Mouse (Mus musculus) cortical plate, adult 2 months (tissue): ENCODE results near the gene Pcyox1. TPM values are rescaled to one million over a fixed set of nuclear protein-coding genes. Genes with fewer than 3 reads are reported as not detected.
A peak's percentile ranks its signal among the peaks of the same experiment; 100 is the strongest.
"Not testable (repeated sequence)": the region's sequence is repeated elsewhere in the genome, so short reads cannot be mapped to it uniquely, and the experiment has no call there.

Experiments used
- H3K27ac ChIP-seq: fragments of 200-500 bp; 2 replicates; pipeline ENCODE4 v1.5.1; 2012; ENCODE audit warnings: low read length, control low read depth, inconsistent platforms; ENCODE audit not compliant: insufficient read depth
- H3K4me1 ChIP-seq: fragments of 200-500 bp; 2 replicates; pipeline ENCODE4 v1.6.1; 2011; ENCODE audit warnings: low read length; ENCODE audit not compliant: control insufficient read depth, insufficient read depth
- H3K4me3 ChIP-seq: fragments of 200-500 bp; 2 replicates; pipeline ENCODE4 v1.5.1; 2011; ENCODE audit warnings: mild to moderate bottlenecking, low read length, control low read depth; ENCODE audit not compliant: insufficient read depth
- CTCF ChIP-seq: fragments of 200-500 bp; IDR thresholded peaks from 2 replicates; pipeline ENCODE4 v1.5.1; 2011; ENCODE audit warnings: mild to moderate bottlenecking, control low read depth, low read length; ENCODE audit not compliant: insufficient read depth; ENCODE audit errors: extremely low read depth
- POLR2A ChIP-seq: fragments of 200-500 bp; IDR thresholded peaks from 2 replicates; pipeline ENCODE4 v1.6.1; 2011; ENCODE audit warnings: mild to moderate bottlenecking, low read length, control low read depth; ENCODE audit not compliant: insufficient read depth; ENCODE audit errors: extremely low read depth
- polyA plus RNA-seq: library from polyadenylated mRNA; depleted of rRNA; stranded (reverse); fragments of >200 nt; gene quantifications from 2 replicates; pipeline ENCODE4 v1.2.3, GENCODE M21; 2012

The Pcyox1 gene
- polyA plus RNA-seq, 1 experiment: 64.9 TPM

DNA sequence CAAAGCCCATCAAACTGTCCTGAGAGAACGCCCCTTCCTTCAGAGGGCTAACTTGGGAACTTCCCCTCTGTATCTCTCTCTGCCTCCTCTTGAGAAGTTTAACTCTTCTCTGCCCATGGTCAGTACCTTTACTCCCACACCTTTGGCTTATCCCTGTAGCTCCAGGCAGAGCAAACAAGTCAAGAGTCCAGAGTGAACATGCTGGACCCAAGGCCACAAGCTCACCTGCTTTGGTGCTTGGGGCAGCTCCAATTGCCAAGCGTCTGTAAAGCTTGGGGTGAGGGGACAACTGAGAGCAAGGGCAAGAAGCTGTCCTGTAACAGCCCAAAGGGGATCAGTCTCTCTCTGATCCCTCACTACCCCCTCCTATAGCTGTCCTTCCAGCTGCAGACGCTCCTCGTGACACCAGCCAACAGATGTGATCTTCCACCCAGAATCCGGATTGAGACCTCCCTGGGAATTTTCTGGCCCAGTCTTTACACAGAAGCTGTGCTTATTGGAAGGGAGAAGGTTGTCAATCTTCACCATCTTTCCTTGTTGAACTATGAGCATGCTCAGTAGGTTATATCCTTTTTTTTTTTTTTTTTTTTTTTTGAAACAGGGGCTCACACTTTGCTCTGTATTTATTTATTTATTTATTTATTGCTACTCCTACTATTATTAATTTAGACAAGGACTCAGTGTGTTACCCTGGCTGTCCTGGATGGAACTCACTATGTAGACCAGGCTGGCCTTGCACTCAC lies 11.4 kb downstream of the Pcyox1 start:
- Histone ChIP-seq H3K27ac (no peak overlapping the region), H3K4me1 (no peaks in the 10 kb centered on the region), H3K4me3 (no peak overlapping the region)
- TF ChIP-seq CTCF: no peak
- no peak for TF ChIP-seq POLR2A

DNA sequence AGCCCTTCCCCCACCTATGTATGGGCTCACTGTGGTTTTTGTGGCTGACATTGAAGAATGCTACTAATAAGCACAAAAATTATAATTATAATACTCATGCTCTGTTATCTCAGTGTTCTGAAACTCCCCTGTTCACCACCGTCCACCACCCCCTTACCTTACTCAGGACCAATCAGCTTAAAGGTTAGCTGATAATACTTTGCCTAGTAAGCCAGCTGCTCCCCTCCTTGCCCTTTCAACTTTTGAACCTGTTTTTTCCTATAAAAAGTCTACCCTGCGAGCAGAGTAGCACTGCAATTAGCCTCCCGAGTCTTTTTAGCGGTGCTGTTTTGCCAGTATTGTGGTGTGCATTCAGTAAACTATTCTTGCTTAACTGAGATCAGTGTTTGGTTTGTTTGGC lies 12.3 kb downstream of the Pcyox1 start:
- H3K4me3 ChIP-seq: no peak overlapping the region

DNA sequence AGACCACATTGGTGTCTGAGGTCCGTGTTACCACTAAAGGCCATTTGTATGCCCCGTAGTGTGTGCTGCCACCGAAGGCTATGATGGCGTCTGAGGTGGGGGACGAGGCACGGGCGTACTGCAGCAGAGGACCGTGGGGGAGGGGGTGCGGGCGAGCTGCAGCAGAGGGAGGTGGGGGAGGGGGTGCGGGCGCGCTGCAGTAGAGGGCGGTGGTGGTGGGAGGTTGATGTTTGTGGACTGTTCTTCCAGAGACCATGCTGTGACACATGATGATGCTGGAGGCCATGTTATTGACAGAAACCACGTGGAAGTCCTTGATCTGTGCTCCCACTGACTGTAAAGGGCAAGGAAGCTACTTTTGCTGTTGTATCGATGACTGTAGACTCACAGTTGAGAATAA lies 13.6 kb downstream of the Pcyox1 start:
- TF ChIP-seq POLR2A (no peak), CTCF (no peak)
- Histone ChIP-seq H3K4me3 (no peak overlapping the region), H3K4me1 (no peaks in the 10 kb centered on the region), H3K27ac (no peak overlapping the region)

More for the DNA sequence above, 12.3 kb downstream of the Pcyox1 start:
- no peaks in the 10 kb centered on the region for H3K4me1 ChIP-seq
- no peak for TF ChIP-seq POLR2A
- no peak for TF ChIP-seq CTCF
- H3K27ac ChIP-seq: no peak overlapping the region

DNA sequence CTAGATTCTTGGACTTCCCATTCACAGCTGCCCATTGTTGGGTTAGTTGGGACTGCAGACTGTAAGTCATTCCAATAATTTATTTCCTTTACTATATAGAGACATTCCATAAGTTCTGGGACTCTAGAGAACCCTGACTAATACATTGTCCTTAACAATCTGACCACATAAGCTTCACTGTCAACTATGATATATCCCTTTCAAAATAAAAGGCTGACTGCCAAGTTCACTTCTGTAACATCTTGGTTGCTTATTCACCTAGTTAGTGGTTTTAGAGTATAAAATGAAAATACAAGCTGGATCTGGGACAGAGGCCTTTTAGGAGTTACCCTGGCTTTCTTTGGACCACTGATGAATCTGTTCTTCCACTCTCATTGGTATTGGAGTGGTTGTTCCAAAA lies 14.4 kb downstream of the Pcyox1 start:
- Histone ChIP-seq H3K4me1 (no peaks in the 10 kb centered on the region), H3K4me3 (no peak overlapping the region), H3K27ac (no peak overlapping the region)
- no peak for TF ChIP-seq POLR2A
- TF ChIP-seq CTCF: no peak

DNA sequence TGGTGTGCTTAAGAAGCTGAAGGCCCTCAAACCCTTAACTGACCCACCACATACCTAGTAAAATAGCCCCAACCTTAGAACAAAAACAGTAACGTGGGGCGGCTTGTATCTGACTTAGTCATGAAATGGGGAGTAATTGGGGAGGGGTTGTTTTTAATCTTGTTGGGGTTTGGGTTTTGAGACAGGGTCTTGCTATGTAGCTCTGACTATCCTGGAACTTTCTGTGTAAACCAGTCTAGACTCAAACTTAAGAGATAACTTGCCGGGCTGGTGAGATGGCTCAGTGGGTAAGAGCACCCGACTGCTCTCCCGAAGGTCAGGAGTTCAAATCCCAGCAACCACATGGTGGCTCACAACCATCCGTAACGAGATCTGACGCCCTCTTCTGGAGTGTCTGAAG lies 16.8 kb downstream of the Pcyox1 start:
- H3K4me1 ChIP-seq, H3K4me3 ChIP-seq, H3K27ac ChIP-seq: not testable (repeated sequence)

DNA sequence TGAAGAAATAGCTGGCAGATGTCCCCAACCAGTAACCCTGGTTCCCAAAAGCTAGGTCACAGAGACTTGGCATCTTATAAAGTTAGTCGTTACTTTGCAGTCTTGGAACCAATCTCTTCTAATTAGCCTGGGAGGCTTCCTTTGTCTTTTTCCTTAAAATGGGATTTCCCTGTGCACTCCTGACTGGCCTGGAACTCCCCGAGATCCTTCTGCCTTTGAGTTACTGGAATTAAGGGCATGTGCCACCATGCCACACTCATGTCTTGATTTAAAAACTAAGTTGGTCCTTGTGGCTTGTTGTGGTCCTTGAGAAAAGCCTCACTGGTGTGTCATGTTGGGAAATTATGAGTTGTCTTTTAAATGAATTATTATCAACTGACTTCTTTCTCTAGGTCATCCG lies 18.6 kb downstream of the Pcyox1 start:
- Histone ChIP-seq H3K27ac (no peak overlapping the region), H3K4me3 (no peak overlapping the region), H3K4me1 (no peaks in the 10 kb centered on the region)
- no peak for TF ChIP-seq POLR2A
- TF ChIP-seq CTCF: no peak

DNA sequence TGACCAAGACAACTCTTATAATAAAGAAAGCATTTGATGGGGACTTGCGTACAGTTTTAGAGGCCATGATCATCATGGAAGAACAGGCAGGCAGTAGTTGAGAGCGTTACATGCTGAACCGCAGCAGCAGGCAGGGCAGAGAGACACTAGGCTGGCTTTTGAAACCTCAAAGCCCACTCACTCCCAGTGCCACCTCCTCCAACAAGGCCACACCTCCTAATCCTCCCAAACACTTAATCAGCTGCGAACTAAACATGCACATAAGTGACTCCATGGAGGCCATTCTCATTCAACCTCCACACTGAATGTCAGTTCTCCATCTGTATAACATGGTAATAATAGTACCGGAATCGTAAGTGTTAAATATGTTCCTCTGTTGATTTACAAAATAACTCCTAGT lies 23.4 kb downstream of the Pcyox1 start:
- 0 out of 2 replicates have a peak, but pooled peaks cover 2% of the 10 kb centered on the region for H3K4me1 ChIP-seq
- TF ChIP-seq CTCF (no peak), POLR2A (no peak)
- no peak overlapping the region for H3K4me3 ChIP-seq
- H3K27ac ChIP-seq: no peak overlapping the region

DNA sequence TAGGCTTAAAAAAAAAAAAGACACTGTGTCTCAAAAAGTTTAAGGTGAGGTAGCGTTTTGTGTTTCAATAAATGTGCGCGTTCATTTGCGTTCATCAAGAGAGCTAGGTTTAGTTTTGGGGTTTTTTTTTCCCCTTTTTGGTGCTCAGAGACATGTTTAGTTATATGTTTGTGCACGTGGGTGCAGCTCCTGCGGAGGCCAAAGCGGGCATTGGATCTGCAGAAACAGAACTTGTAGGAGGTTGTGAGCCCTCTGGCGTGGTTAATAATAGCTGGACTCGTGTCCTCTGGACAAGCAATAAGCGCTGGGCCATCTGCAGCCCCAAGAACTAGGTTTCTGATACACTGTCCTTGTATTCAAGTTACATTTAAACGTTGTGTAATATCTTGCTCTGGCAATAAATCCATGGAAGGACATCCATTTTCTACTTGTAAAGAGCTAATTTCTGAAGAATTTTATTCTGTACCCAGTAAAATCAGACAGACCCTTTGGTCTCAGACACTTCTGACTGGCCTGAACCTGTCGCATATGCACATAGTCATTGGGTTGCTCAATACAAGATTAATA lies 24.9 kb downstream of the Pcyox1 start:
- TF ChIP-seq CTCF (no peak), POLR2A (no peak)

DNA sequence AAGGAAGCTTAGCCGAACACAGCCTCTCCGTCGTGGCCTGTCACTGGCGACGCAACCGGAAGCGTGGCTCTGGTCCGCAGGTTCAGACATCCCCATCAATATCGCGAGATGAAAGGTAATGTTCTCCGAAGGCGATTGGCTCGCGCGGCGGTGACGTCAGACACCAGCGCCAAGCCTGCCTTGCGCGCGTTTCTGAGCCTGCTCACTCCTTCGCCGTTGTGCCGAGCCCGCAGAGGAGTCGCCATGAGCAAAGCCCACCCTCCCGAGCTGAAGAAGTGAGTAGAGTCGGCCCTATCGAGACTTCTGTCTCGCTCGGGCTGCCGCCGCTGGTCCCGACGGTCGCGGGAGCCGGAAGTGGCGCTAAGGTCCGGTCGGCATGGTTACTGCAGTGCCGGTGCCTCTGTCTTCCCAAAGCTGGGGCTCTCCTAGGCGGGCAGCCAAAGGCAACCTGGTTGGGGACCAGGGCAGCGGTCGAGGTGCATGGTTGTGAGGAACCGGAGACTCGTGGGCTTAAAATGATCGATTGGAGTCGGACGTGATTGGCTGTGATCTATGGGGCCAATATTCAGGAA lies 25.5 kb downstream of the Pcyox1 start:
- H3K4me3 ChIP-seq: peak overlapping the region; percentile 80
- TF ChIP-seq CTCF: no peak
- peak; percentile 97 for TF ChIP-seq POLR2A
- H3K27ac ChIP-seq: no peak overlapping the region
- 0 out of 2 replicates have a peak, but pooled peaks cover 2% of the 10 kb centered on the region for H3K4me1 ChIP-seq

More for the DNA sequence above, 24.9 kb downstream of the Pcyox1 start:
- Histone ChIP-seq H3K4me1 (0 out of 2 replicates have a peak, but pooled peaks cover 2% of the 10 kb centered on the region), H3K4me3 (peak overlapping the region; percentile 80), H3K27ac (no peak overlapping the region)

DNA sequence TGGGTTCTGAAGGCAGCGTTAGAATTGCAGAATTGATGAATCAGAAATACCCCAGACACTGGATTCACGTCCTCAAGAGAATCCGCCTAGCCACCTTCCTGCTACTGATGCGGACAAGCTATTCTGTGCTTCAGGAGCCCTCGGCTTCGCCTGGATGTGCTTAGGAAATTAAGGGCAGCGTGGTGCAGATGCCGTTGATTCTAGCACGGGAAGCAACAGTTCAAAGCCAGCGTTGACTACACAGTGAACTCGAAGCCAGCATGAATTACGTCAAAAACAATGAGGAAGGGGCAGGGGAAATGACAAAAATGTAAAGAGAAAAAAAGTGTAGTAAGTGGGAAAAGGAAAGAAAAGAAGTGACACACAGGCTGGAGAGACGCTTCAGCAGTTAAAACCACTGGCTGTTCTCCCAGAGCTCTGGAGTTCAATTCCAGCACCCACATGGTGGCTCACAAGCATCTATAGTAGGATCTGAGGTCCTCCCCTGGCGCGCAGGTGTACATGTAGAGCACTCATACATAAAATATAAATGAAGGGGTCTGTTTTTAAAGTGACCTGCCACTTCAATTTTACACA lies 26.1 kb downstream of the Pcyox1 start, which contains the start of gene Snrpg:
Gene Snrpg, plus strand, starts transcription at position 541 of the 576 bp plus-strand sequence.
- Histone ChIP-seq H3K27ac (peak within 1 kb of the TSS; percentile 19; the same call in 1 of the 2 replicates), H3K4me3 (peak within 1 kb of the TSS; percentile 80), H3K4me1 (0 out of 2 replicates have a peak, but pooled peaks cover 2% of the 10 kb centered on the region)
- TF ChIP-seq CTCF (no peak), POLR2A (no peak)
